Mouse (Mus musculus) E14TG2a.4 (cell line): ENCODE data around the gene Sbno1.
"Not testable (repeated sequence)": the region's sequence is repeated elsewhere in the genome, so short reads cannot be mapped to it uniquely, and the experiment has no call there.

Source experiments
- H3K27me3 ChIP-seq: 2 replicates; pipeline ENCODE4 v1.6.1; 2014; ENCODE audit warnings: low read length, control low read depth; ENCODE audit not compliant: insufficient read depth
- H3K36me3 ChIP-seq: 2 replicates; pipeline ENCODE4 v1.6.1; 2014; ENCODE audit warnings: low read length, control low read depth; ENCODE audit not compliant: insufficient read depth
- H3K4me1 ChIP-seq: replicated peaks from 2 replicates; pipeline ENCODE4 v1.6.1; 2014; ENCODE audit warnings: low read depth, low read length, control low read depth
- H3K4me3 ChIP-seq: replicated peaks from 2 replicates; pipeline ENCODE4 v1.5.1; 2014; ENCODE audit warnings: mild to moderate bottlenecking, low read length
- H3K9me3 ChIP-seq: 2 replicates; pipeline ENCODE4 v1.6.1; 2014; ENCODE audit warnings: low read length, control low read depth
- CTCF ChIP-seq: conservative IDR thresholded peaks from 2 replicates; pipeline ENCODE4 v1.5.1; 2014; ENCODE audit warnings: low read length
- NANOG ChIP-seq: IDR thresholded peaks from 2 replicates; pipeline ENCODE4 v1.6.1; 2014; ENCODE audit warnings: borderline replicate concordance, low read length, mixed read lengths
- POU5F1 ChIP-seq: IDR thresholded peaks from 2 replicates; pipeline ENCODE4 v1.6.1; 2014; ENCODE audit warnings: low read length, borderline replicate concordance

The Sbno1 gene

GRCm38 (mm10) chr5:124351111-124351560 is 74.7 kb downstream of the Sbno1 start:
- Histone ChIP-seq H3K4me3 (peak overlapping the region; percentile 74), H3K4me1 (peaks cover 69% of the 10 kb centered on the region), H3K27me3 (no peaks in the 10 kb centered on the region), H3K9me3 (no peaks in the 10 kb centered on the region), H3K36me3 (peaks cover 51% of the 10 kb centered on the region)
- no peak for TF ChIP-seq CTCF
- no peak for TF ChIP-seq NANOG
- no peak for TF ChIP-seq POU5F1

- Histone ChIP-seq H3K27me3 (no peaks in the 10 kb centered on the region), H3K36me3 (peaks cover 54% of the 10 kb centered on the region)
Observed at GRCm38 (mm10) chr5:124350350-124350749, 75.5 kb downstream of the Sbno1 start.

GRCm38 (mm10) chr5:124349196-124349595 is 76.6 kb downstream of the Sbno1 start:
- Histone ChIP-seq H3K4me1 (peaks cover 62% of the 10 kb centered on the region), H3K4me3 (peak overlapping the region; percentile 35), H3K27me3 (no peaks in the 10 kb centered on the region), H3K36me3 (peaks cover 65% of the 10 kb centered on the region), H3K9me3 (no peaks in the 10 kb centered on the region)
- TF ChIP-seq POU5F1: no peak
- no peak for TF ChIP-seq NANOG
- TF ChIP-seq CTCF: no peak

More at GRCm38 (mm10) chr5:124350350-124350749, 75.5 kb downstream of the Sbno1 start:
- peaks cover 64% of the 10 kb centered on the region for H3K4me1 ChIP-seq
- no peaks in the 10 kb centered on the region for H3K9me3 ChIP-seq
- H3K4me3 ChIP-seq: no peak overlapping the region
- TF ChIP-seq CTCF (no peak), POU5F1 (no peak), NANOG (no peak)

GRCm38 (mm10) chr5:124342897-124343296 is 82.9 kb downstream of the Sbno1 start:
- Histone ChIP-seq H3K4me3 (no peak overlapping the region), H3K27me3 (no peaks in the 10 kb centered on the region), H3K36me3 (peaks cover 75% of the 10 kb centered on the region), H3K9me3 (no peaks in the 10 kb centered on the region), H3K4me1 (peaks cover 35% of the 10 kb centered on the region)
- TF ChIP-seq CTCF (no peak), POU5F1 (no peak), NANOG (no peak)

- Histone ChIP-seq H3K4me1 (peaks cover 44% of the 10 kb centered on the region), H3K36me3 (peaks cover 72% of the 10 kb centered on the region)
- H3K4me3 ChIP-seq, H3K9me3 ChIP-seq, H3K27me3 ChIP-seq: not testable (repeated sequence)
Observed at GRCm38 (mm10) chr5:124341753-124342339, 84.0 kb downstream of the Sbno1 start.

GRCm38 (mm10) chr5:124338791-124339190 is 87.0 kb downstream of the Sbno1 start:
- no peaks in the 10 kb centered on the region for H3K9me3 ChIP-seq
- peaks cover 37% of the 10 kb centered on the region for H3K4me1 ChIP-seq
- H3K36me3 ChIP-seq: peaks cover 68% of the 10 kb centered on the region
- TF ChIP-seq CTCF (no peak), NANOG (no peak), POU5F1 (no peak)
- H3K4me3 ChIP-seq: peak overlapping the region; percentile 26; the same call in 1 of the 2 replicates
- no peaks in the 10 kb centered on the region for H3K27me3 ChIP-seq

- no peak for TF ChIP-seq POU5F1
- no peak for TF ChIP-seq CTCF
- no peak for TF ChIP-seq NANOG
- H3K36me3 ChIP-seq: peaks cover 68% of the 10 kb centered on the region
- H3K4me1 ChIP-seq: peaks cover 44% of the 10 kb centered on the region
- H3K4me3 ChIP-seq: no peak overlapping the region
- H3K27me3 ChIP-seq: no peaks in the 10 kb centered on the region
- no peaks in the 10 kb centered on the region for H3K9me3 ChIP-seq
Observed at GRCm38 (mm10) chr5:124337909-124338308, 87.9 kb downstream of the Sbno1 start.

- H3K36me3 ChIP-seq: peaks cover 69% of the 10 kb centered on the region
- H3K27me3 ChIP-seq: no peaks in the 10 kb centered on the region
- peaks cover 47% of the 10 kb centered on the region for H3K4me1 ChIP-seq
- H3K9me3 ChIP-seq: no peaks in the 10 kb centered on the region
- H3K4me3 ChIP-seq: no peak overlapping the region
- TF ChIP-seq CTCF (no peak), NANOG (no peak), POU5F1 (no peak)
Observed at GRCm38 (mm10) chr5:124337103-124337502, 88.7 kb downstream of the Sbno1 start.

GRCm38 (mm10) chr5:124334392-124334791 is 91.4 kb downstream of the Sbno1 start:
- Histone ChIP-seq H3K4me3 (no peak overlapping the region), H3K9me3 (no peaks in the 10 kb centered on the region), H3K36me3 (peaks cover 54% of the 10 kb centered on the region), H3K4me1 (peaks cover 45% of the 10 kb centered on the region), H3K27me3 (no peaks in the 10 kb centered on the region)
- TF ChIP-seq POU5F1: no peak
